Mouse (Mus musculus): ENCODE measurements around the gene Golph3.

The Golph3 gene

DNA sequence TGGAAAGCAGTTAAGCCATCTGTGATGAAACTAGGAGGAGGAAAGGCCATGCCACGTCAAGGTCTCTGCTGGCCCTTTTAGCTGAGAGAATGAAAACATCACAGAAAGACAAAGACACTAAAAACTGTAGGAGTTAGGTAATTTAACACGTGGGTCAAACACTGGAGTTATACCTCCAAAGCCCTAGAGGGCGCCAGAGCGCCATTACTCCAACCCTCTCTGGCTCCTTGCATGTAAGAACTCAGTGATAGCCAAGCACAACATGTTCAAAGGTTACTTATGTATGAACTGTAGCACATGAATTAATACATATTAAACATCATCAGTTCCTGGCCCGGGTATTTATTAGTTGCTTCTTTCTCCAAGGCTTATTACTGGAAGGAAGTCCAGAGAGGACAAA lies 59.3 kb downstream of the Golph3 start:
- DNase-seq (ENCODE audit: low read depth, low spot score) = peak; percentile 76

DNA sequence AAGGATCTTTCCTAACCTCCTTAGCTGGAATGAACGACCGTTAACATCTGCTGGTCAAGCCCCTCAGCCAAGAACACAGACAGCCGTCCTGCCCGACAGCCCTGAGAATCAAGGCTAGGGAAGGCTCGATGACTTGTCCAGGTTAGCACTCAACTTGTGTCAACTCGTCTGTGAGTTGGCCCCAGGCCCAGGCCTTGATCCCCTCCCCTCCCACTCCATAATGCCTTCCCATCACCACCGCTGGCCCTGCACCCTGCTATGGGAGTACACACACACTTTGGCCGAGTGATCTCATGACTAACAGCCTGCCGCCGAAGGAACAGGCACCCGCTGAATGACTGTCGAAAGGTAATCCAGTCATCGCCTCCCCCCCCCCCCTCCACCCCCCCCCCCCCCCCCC lies 63.4 kb downstream of the Golph3 start:
- no peak for DNase-seq (ENCODE audit: low read depth, low spot score)

DNA sequence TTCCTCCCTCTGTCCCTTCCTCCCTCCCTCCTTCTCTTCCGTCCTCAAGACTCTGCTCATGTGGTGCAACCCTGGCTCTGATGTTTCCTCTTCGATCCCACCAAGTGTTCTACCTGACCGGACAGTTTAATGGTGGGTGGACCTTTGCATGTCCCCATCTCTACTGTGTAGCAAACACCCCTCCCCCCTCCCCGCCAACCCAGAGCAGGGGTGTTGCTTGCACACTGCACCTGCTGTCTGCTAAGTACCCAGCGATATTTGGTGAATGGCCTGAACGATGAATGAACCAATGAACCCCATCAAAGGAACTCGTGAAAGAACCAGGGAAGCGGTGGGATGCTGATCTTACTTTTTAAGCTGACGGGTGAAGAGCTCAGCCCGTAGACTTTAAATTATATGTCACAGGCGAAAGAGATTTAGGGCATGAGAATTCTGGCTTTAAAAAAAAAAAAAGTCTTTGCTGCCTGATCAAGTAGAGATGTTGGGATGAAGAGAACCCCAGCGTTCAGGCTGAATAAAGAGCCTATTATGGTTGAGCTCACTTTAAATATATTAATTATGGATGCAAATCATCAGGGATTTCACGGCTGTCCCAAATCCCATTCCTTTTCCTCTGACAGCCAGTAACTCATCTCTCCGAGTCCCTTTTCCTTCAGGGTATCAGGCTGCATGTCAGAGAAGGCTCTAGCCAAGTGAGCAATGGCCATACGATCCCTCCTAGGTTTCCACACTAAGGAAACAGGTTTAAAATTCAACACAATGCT lies 67.7 kb downstream of the Golph3 start:
- no peak for DNase-seq (ENCODE audit: low read depth, low spot score)

DNA sequence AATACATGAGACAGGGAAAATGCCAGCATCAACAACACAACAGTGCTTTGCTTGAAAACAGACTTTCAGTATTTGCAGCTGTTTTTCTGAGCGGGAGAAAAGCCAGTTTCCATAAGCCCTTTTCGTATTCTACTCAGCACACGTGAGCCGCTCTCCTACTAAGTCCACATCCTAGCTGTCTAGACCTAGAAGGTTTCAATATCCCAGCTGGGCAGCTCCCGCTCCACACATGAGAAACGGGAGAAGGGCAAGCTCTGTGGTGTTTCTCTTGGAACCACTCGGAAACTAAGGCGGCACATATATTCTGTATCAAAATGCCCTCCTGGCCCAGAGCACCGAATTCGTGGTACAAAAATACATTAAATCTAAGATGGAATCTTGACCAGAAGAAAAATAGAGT lies 73.5 kb downstream of the Golph3 start:
- no peak for DNase-seq (ENCODE audit: low read depth, low spot score)

DNA sequence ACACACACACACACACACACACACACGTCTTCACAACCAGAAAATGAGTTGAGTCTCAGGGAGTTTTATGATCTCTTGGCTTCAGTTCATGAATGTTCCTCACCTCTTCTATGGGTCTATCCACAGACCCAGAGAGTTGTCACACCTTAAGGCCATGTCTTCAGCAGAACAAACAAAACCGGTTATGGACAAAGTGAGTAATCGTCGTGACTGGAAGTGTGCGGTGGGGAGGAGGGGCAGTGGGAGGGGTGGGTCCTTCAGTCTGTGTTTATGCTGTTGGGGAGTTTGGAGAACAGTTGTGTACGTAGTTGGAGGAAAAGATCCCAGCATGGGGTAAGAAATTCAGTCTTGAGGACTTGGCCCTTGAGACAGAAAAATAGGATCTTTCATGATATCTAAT lies 75.8 kb downstream of the Golph3 start:
- DNase-seq (ENCODE audit: low read depth, low spot score) = no peak

Data from A20 (cell line).